1 mouse cellular context compared by ENCODE assay signal in the genomic region with DNA sequence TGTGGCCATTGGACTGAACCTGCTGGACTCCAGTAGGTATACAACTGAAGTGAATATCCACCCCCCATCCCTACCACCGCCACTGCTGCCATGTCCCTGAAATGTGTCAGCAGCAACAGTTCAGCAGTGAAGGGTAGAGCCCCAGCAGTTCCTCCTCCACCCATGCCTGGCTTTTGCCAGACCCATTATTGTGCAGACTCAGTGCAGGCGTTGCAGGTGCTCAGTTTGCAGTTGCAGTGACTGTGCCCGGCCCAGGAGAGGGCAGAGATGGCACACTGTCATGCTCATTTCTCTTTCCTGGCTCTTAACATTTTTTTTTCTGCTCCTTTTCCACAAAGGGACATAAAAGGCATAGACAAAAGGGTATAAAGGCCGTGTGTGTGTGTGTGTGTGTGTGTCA.
TF ChIP-seq lines count a peak whose summit lies in the region.

No protein-coding gene starts in this region.

TF ChIP-seq in CH12.LX, 34 proteins besides CTCF, POLR2A, EP300 and RAD21 (continued from another document):
- TF ChIP-seq KAT2A (IDR thresholded peaks at IDR 0.05; ENCODE audit: insufficient replicate concordance, low read length) (no peak), SMC3 (IDR thresholded peaks at IDR 0.05; ENCODE audit: low read depth, low read length) (no peak), E2F4 (IDR thresholded peaks at IDR 0.05; ENCODE audit: insufficient replicate concordance, low read depth, low read length) (no peak), MYC (IDR thresholded peaks at IDR 0.05; ENCODE audit: low read depth, low read length) (no peak)
